Mouse (Mus musculus): ENCODE data around the gene Ube3c.

Gene Ube3c

GRCm38 (mm10) chr5:29665391-29665790 is 96.3 kb downstream of the Ube3c start:
- no peak for DNase-seq (ENCODE audit: extremely low read depth, insufficient read length, low spot score)

GRCm38 (mm10) chr5:29672551-29672950 is 103.5 kb downstream of the Ube3c start:
- no peak for DNase-seq (ENCODE audit: extremely low read depth, insufficient read length, low spot score)

- no peak for DNase-seq (ENCODE audit: extremely low read depth, insufficient read length, low spot score)
Observed at GRCm38 (mm10) chr5:29674305-29674704, 105.3 kb downstream of the Ube3c start.

- DNase-seq (ENCODE audit: extremely low read depth, insufficient read length, low spot score): no peak
Observed at GRCm38 (mm10) chr5:29676445-29676844, 107.4 kb downstream of the Ube3c start.

- DNase-seq (ENCODE audit: extremely low read depth, insufficient read length, low spot score): no peak
Observed at GRCm38 (mm10) chr5:29685085-29685484, 116.0 kb downstream of the Ube3c start.

GRCm38 (mm10) chr5:29687671-29688070 is 118.6 kb downstream of the Ube3c start:
- DNase-seq (ENCODE audit: extremely low read depth, insufficient read length, low spot score): no peak

GRCm38 (mm10) chr5:29688352-29688751 is 119.3 kb downstream of the Ube3c start:
- DNase-seq (ENCODE audit: extremely low read depth, insufficient read length, low spot score): peak; percentile 33

GRCm38 (mm10) chr5:29698493-29698892 is 129.5 kb downstream of the Ube3c start:
- DNase-seq (ENCODE audit: extremely low read depth, insufficient read length, low spot score): peak; percentile 64

- DNase-seq (ENCODE audit: extremely low read depth, insufficient read length, low spot score): no peak
Observed at GRCm38 (mm10) chr5:29699520-29700202, 130.6 kb downstream of the Ube3c start.

- DNase-seq (ENCODE audit: extremely low read depth, insufficient read length, low spot score): no peak
Observed at GRCm38 (mm10) chr5:29707241-29707640, 138.2 kb downstream of the Ube3c start.

- peak; percentile 54 for DNase-seq (ENCODE audit: extremely low read depth, insufficient read length, low spot score)
Observed at GRCm38 (mm10) chr5:29708258-29708657, 139.2 kb downstream of the Ube3c start.

GRCm38 (mm10) chr5:29711631-29712030 is 142.6 kb downstream of the Ube3c start:
- no peak for DNase-seq (ENCODE audit: extremely low read depth, insufficient read length, low spot score)

GRCm38 (mm10) chr5:29712906-29713305 is 143.9 kb downstream of the Ube3c start:
- no peak for DNase-seq (ENCODE audit: extremely low read depth, insufficient read length, low spot score)

- DNase-seq (ENCODE audit: extremely low read depth, insufficient read length, low spot score): no peak
Observed at GRCm38 (mm10) chr5:29721159-29721558, 152.1 kb downstream of the Ube3c start.

- DNase-seq (ENCODE audit: extremely low read depth, insufficient read length, low spot score): no peak
Observed at GRCm38 (mm10) chr5:29725369-29725768, 156.3 kb downstream of the Ube3c start.
